Mouse (Mus musculus): ENCODE measurements around the gene H2-K1. TPM values are rescaled to one million over a fixed set of nuclear protein-coding genes. Genes with fewer than 3 reads are reported as not detected.

H2-K1 gene
- polyA plus RNA-seq, 1 experiment from 2014 or later = 55.5 TPM

- 87% methylated on average over 18 of the region's 18 CpGs for WGBS
- Histone ChIP-seq H3K9ac (ENCODE audit: low read length) (no peak overlapping the region; the same call in 1 of the 2 replicates), H3K27ac (ENCODE audit: low read length) (no peak overlapping the region), H3K4me3 (ENCODE audit: low read length) (no peak overlapping the region), H3K36me3 (ENCODE audit: control insufficient read depth, insufficient read depth, low read length) (peaks cover 20% of the 10 kb centered on the region), H3K9me3 (ENCODE audit: control insufficient read depth, low read length) (no peaks in the 10 kb centered on the region), H3K27me3 (ENCODE audit: control insufficient read depth, insufficient read depth, low read depth, low read length) (no peaks in the 10 kb centered on the region), H3K4me2 (ENCODE audit: low read depth, low read length) (peak overlapping the region; percentile 95), H3K4me1 (replicated peaks; ENCODE audit: control insufficient read depth, insufficient read depth, low read length) (peaks cover 54% of the 10 kb centered on the region)
- no peak for ATAC-seq (ENCODE audit: low read depth)
These were observed 29.2 kb upstream of the H2-K1 start for GRCm38 (mm10) chr17:34029150-34029889.

- ATAC-seq (ENCODE audit: low read depth) = no peak
- Histone ChIP-seq H3K27me3 (ENCODE audit: control insufficient read depth, insufficient read depth, low read depth, low read length) (no peaks in the 10 kb centered on the region), H3K36me3 (ENCODE audit: control insufficient read depth, insufficient read depth, low read length) (peaks cover 17% of the 10 kb centered on the region), H3K9me3 (ENCODE audit: control insufficient read depth, low read length) (no peaks in the 10 kb centered on the region), H3K4me1 (replicated peaks; ENCODE audit: control insufficient read depth, insufficient read depth, low read length) (peaks cover 58% of the 10 kb centered on the region), H3K4me3 (ENCODE audit: low read length) (no peak overlapping the region), H3K4me2 (ENCODE audit: low read depth, low read length) (peak overlapping the region; percentile 95; the same call in 1 of the 2 replicates), H3K9ac (ENCODE audit: low read length) (no peak overlapping the region), H3K27ac (ENCODE audit: low read length) (peak overlapping the region; percentile 40)
- WGBS = 71% methylated on average over 17 of the region's 17 CpGs
These were observed 28.5 kb upstream of the H2-K1 start for GRCm38 (mm10) chr17:34028501-34029149.

GRCm38 (mm10) chr17:34027656-34028223 is 27.6 kb upstream of the H2-K1 start, which contains the start of gene H2-Ke6:
Gene H2-Ke6 (minus strand): TSS chr17:34028060.
- Histone ChIP-seq H3K27me3 (ENCODE audit: control insufficient read depth, insufficient read depth, low read depth, low read length) (no peaks in the 10 kb centered on the region), H3K27ac (ENCODE audit: low read length) (peak within 1 kb of the TSS; percentile 71), H3K9me3 (ENCODE audit: control insufficient read depth, low read length) (no peaks in the 10 kb centered on the region), H3K4me2 (ENCODE audit: low read depth, low read length) (peak within 1 kb of the TSS; percentile 95), H3K4me1 (replicated peaks; ENCODE audit: control insufficient read depth, insufficient read depth, low read length) (peaks cover 51% of the 10 kb centered on the region), H3K9ac (ENCODE audit: low read length) (peak within 1 kb of the TSS; percentile 60), H3K36me3 (ENCODE audit: control insufficient read depth, insufficient read depth, low read length) (peaks cover 19% of the 10 kb centered on the region), H3K4me3 (ENCODE audit: low read length) (peak within 1 kb of the TSS; percentile 60)
- peak; percentile 75 for ATAC-seq (ENCODE audit: low read depth)
- under 1% methylated on average over 49 of the region's 49 CpGs for WGBS

DNA sequence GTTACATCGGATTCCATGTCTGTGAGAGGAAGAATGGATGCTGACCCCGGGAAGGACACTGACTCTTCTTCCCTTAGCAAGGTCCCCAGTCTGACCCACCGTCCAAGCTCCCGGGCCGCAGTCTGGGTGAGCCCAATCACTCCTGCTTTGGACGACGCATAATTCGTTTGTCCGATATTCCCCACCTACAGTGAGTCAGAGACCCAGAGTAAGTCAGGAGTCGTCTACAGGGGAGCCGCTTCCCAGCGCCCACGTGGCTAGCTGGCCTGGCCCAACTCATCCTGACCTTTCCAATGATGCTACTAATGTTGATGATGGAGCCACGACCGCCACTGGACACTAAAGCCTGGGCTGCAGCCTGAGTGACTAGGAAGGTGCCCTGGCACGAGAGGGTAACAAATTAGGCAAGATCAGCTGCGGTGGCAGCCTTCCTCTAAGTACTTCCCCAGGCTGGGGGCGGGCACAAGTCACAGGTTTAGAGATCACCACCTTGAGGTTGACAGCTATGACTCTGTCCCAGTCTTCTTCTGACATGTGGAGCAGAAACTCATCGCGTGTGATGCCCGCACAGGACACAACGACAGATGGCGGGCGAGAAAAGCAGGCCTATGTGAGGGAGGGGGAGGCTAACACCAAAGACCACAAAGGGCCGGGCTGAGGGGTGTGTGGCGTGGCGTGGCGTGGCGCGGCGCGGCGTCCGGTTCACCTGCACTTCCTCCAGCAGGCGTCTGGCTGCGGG is 26.9 kb upstream of the H2-K1 start:
- no peaks in the 10 kb centered on the region for H3K9me3 ChIP-seq (ENCODE audit: control insufficient read depth, low read length)
- H3K4me3 ChIP-seq (ENCODE audit: low read length) = peak overlapping the region; percentile 60
- WGBS = 10% methylated on average over 36 of the region's 36 CpGs
- no peak; the same call in 1 of the 2 replicates for ATAC-seq (ENCODE audit: low read depth)
- no peaks in the 10 kb centered on the region for H3K27me3 ChIP-seq (ENCODE audit: control insufficient read depth, insufficient read depth, low read depth, low read length)
- peaks cover 23% of the 10 kb centered on the region for H3K36me3 ChIP-seq (ENCODE audit: control insufficient read depth, insufficient read depth, low read length)
- peak overlapping the region; percentile 71 for H3K27ac ChIP-seq (ENCODE audit: low read length)
- H3K4me1 ChIP-seq (replicated peaks; ENCODE audit: control insufficient read depth, insufficient read depth, low read length) = peaks cover 49% of the 10 kb centered on the region
- peak overlapping the region; percentile 60 for H3K9ac ChIP-seq (ENCODE audit: low read length)
- peak overlapping the region; percentile 95 for H3K4me2 ChIP-seq (ENCODE audit: low read depth, low read length)

GRCm38 (mm10) chr17:34026221-34026620 is 26.1 kb upstream of the H2-K1 start:
- Histone ChIP-seq H3K27ac (ENCODE audit: low read length) (no peak overlapping the region), H3K9ac (ENCODE audit: low read length) (no peak overlapping the region), H3K36me3 (ENCODE audit: control insufficient read depth, insufficient read depth, low read length) (peaks cover 27% of the 10 kb centered on the region), H3K4me3 (ENCODE audit: low read length) (no peak overlapping the region), H3K27me3 (ENCODE audit: control insufficient read depth, insufficient read depth, low read depth, low read length) (no peaks in the 10 kb centered on the region), H3K9me3 (ENCODE audit: control insufficient read depth, low read length) (no peaks in the 10 kb centered on the region), H3K4me1 (replicated peaks; ENCODE audit: control insufficient read depth, insufficient read depth, low read length) (peaks cover 49% of the 10 kb centered on the region), H3K4me2 (ENCODE audit: low read depth, low read length) (no peak overlapping the region)
- 31% methylated on average over 2 of the region's 2 CpGs for WGBS
- no peak for ATAC-seq (ENCODE audit: low read depth)

DNA sequence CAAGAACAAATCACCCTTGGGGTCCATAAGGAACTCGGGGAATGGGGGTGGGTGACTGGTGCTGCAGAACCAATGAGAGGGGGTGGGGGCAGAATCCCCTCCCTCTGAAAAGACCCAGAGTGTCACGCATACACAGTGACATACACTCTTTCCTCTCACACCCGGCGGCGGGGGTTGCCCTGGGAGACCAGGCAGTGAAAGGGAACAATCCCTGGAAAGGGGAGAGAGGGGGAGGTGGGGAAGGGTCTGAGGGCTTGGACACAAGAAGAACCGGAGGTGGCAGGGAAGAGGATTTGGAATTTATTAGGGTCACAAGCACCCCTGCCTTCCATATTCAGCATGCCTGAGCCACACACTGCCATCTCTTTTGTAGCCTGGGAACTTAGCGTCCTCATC is 25.6 kb upstream of the H2-K1 start:
- peak overlapping the region; percentile 78 for H3K4me2 ChIP-seq (ENCODE audit: low read depth, low read length)
- 24% methylated on average over 7 of the region's 7 CpGs for WGBS
- H3K9ac ChIP-seq (ENCODE audit: low read length) = peak overlapping the region; percentile 95

DNA sequence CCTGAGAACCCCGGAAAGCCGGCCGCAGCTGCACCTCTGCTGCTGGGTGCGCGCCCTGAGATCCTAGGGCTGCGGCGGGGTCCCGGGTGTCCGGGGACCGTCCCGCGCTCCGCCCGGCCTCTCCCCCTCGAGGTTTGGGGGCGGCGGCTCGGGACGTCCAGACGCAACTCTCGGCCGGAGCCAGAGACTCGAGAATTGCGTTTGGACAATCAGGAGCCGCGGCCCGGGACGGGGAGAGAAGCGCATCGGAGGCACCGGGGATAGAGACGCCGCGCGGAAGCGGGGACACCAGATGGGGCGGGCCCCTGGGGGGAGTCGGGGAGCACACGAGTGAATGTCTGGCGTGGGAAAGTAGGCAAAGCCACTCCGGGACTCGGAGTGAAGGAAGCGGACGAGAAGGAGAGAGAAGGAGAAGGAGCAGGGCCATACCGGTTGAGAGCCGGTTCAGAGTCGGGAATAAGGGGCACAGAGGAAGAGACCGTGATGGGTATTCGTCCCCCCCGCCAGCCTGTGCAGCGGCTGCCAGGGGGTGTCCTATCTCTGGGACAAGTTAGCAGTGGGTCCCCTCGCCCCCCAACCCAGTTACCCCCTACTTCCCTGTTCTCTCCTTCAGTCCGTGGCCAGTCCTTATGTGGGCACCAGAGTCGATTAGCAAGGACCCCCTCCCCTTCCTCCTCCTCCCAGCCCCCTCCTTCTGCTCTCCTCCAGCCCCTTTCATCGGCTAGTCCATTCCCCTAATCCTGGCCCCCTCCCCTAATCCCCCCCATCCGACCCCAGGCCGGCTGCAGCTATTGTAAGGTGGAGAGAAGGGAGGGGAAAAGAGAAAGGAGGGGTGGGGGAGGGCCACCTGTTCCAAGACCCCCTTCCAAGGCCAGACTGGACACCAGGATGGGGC is 25.0 kb upstream of the H2-K1 start:
- Histone ChIP-seq H3K4me1 (replicated peaks; ENCODE audit: control insufficient read depth, insufficient read depth, low read length) (peaks cover 43% of the 10 kb centered on the region), H3K4me2 (ENCODE audit: low read depth, low read length) (peak overlapping the region; percentile 78), H3K4me3 (ENCODE audit: low read length) (peak overlapping the region; percentile 83), H3K27me3 (ENCODE audit: control insufficient read depth, insufficient read depth, low read depth, low read length) (no peaks in the 10 kb centered on the region), H3K36me3 (ENCODE audit: control insufficient read depth, insufficient read depth, low read length) (peaks cover 34% of the 10 kb centered on the region), H3K27ac (ENCODE audit: low read length) (peak overlapping the region; percentile 91), H3K9ac (ENCODE audit: low read length) (peak overlapping the region; percentile 95), H3K9me3 (ENCODE audit: control insufficient read depth, low read length) (0 out of 2 replicates have a peak, but pooled peaks cover 2% of the 10 kb centered on the region)
- WGBS = 1% methylated on average over 57 of the region's 57 CpGs
- ATAC-seq (ENCODE audit: low read depth) = peak; percentile 2; the same call in 1 of the 2 replicates

More for the DNA sequence above, 25.6 kb upstream of the H2-K1 start:
- Histone ChIP-seq H3K9me3 (ENCODE audit: control insufficient read depth, low read length) (no peaks in the 10 kb centered on the region), H3K27me3 (ENCODE audit: control insufficient read depth, insufficient read depth, low read depth, low read length) (no peaks in the 10 kb centered on the region), H3K4me1 (replicated peaks; ENCODE audit: control insufficient read depth, insufficient read depth, low read length) (peaks cover 49% of the 10 kb centered on the region), H3K36me3 (ENCODE audit: control insufficient read depth, insufficient read depth, low read length) (peaks cover 32% of the 10 kb centered on the region), H3K4me3 (ENCODE audit: low read length) (peak overlapping the region; percentile 83), H3K27ac (ENCODE audit: low read length) (no peak overlapping the region)
- ATAC-seq (ENCODE audit: low read depth) = no peak

GRCm38 (mm10) chr17:34024317-34024821 is 24.2 kb upstream of the H2-K1 start, which contains the start of gene Ring1:
Gene Ring1 (minus strand): TSS chr17:34024680.
- H3K4me1 ChIP-seq (replicated peaks; ENCODE audit: control insufficient read depth, insufficient read depth, low read length) = peaks cover 36% of the 10 kb centered on the region
- ATAC-seq (ENCODE audit: low read depth) = peak; percentile 74

More at GRCm38 (mm10) chr17:34024317-34024821, 24.2 kb upstream of the H2-K1 start, which contains the start of gene Ring1:
- 0% methylated on average over 38 of the region's 58 CpGs for WGBS
- H3K9ac ChIP-seq (ENCODE audit: low read length) = peak within 1 kb of the TSS; percentile 95
- H3K36me3 ChIP-seq (ENCODE audit: control insufficient read depth, insufficient read depth, low read length) = peaks cover 28% of the 10 kb centered on the region
- H3K27me3 ChIP-seq (ENCODE audit: control insufficient read depth, insufficient read depth, low read depth, low read length) = no peaks in the 10 kb centered on the region
- peak within 1 kb of the TSS; percentile 78 for H3K4me2 ChIP-seq (ENCODE audit: low read depth, low read length)
- peaks cover 6% of the 10 kb centered on the region for H3K9me3 ChIP-seq (ENCODE audit: control insufficient read depth, low read length)
- peak within 1 kb of the TSS; percentile 91 for H3K27ac ChIP-seq (ENCODE audit: low read length)
- peak within 1 kb of the TSS; percentile 83 for H3K4me3 ChIP-seq (ENCODE audit: low read length)
